Mouse (Mus musculus) ES-E14 (cell line): ENCODE data around the gene Oxsm. TPM values are rescaled to one million over a fixed set of nuclear protein-coding genes. Genes with fewer than 3 reads are reported as not detected.

Experiments used
- DNase-seq: peaks from one replicate; pipeline ENCODE4 v3.0.0-alpha.2; 2013; ENCODE audit warnings: low read depth, low spot score
- H3K27ac ChIP-seq: 2 replicates; pipeline ENCODE4 v1.5.1; 2012; ENCODE audit warnings: low read depth, mild to moderate bottlenecking, low read length, moderate library complexity, mixed read lengths; ENCODE audit not compliant: poor library complexity, insufficient read depth, severe bottlenecking
- H3K36me3 ChIP-seq: 2 replicates; pipeline ENCODE4 v1.6.1; 2012; ENCODE audit warnings: mild to moderate bottlenecking, low read length, moderate library complexity, mixed read lengths; ENCODE audit not compliant: control insufficient read depth, poor library complexity, insufficient read depth, severe bottlenecking
- H3K4me1 ChIP-seq, 2 experiments: fragments of 150-350 bp in 1 of 2; sonication (generic) in 1 of 2; 2 replicates each; pipeline ENCODE4 v1.6.1; 2012; ENCODE audit warnings: low read length in 2 of 2, mild to moderate bottlenecking in 1 of 2, mixed read lengths in 1 of 2; ENCODE audit not compliant: control insufficient read depth in 2 of 2, insufficient read depth in 2 of 2, poor library complexity in 1 of 2
- H3K4me3 ChIP-seq, 2 experiments: fragments of 150-350 bp in 1 of 2; sonication (generic) in 1 of 2; 2 replicates each; pipeline ENCODE4 v1.5.1; 2012; ENCODE audit warnings: low read length in 2 of 2, low read depth in 1 of 2, mild to moderate bottlenecking in 1 of 2, mixed read lengths in 1 of 2; ENCODE audit not compliant: insufficient read depth in 1 of 2, poor library complexity in 1 of 2, severe bottlenecking in 1 of 2
- H3K9ac ChIP-seq: 2 replicates; pipeline ENCODE4 v1.6.1; 2012; ENCODE audit warnings: low read depth, mild to moderate bottlenecking, low read length, mixed read lengths; ENCODE audit not compliant: poor library complexity, insufficient read depth, severe bottlenecking
- H3K9me3 ChIP-seq: fragments of 150-350 bp; sonication (generic); 2 replicates; pipeline ENCODE4 v1.6.1; 2012; ENCODE audit warnings: low read depth, mild to moderate bottlenecking, low read length; ENCODE audit not compliant: control insufficient read depth, insufficient read depth
- CHD2 ChIP-seq: IDR thresholded peaks from 2 replicates; pipeline ENCODE4 v1.6.1; 2014; ENCODE audit warnings: mild to moderate bottlenecking, low read depth, low read length, inconsistent platforms
- HCFC1 ChIP-seq: IDR thresholded peaks from 2 replicates; pipeline ENCODE4 v1.6.1; 2012; ENCODE audit warnings: low read length, inconsistent platforms, borderline replicate concordance; ENCODE audit not compliant: insufficient read depth
- MAFK ChIP-seq: IDR thresholded peaks from 2 replicates; pipeline ENCODE4 v1.6.1; 2014; ENCODE audit warnings: mild to moderate bottlenecking, low read depth, low read length, inconsistent platforms; ENCODE audit not compliant: insufficient read depth
- ZC3H11A ChIP-seq: IDR thresholded peaks from 2 replicates; pipeline ENCODE4 v1.6.1; 2012; ENCODE audit warnings: low read depth, mild to moderate bottlenecking, inconsistent platforms, low read length, borderline replicate concordance
- ZNF384 ChIP-seq: IDR thresholded peaks from 2 replicates; pipeline ENCODE4 v1.6.1; 2012; ENCODE audit warnings: low read depth, low read length, inconsistent platforms
- in situ Hi-C, 2 experiments: fragments of 600-800 bp; cut with MboI; formaldehyde crosslinking; loops; one replicate each; pipeline ENCODE4 v1.15.1; 2025; ENCODE audit warnings: low sequenced_read_pairs in 2 of 2, inconsistent platforms in 1 of 2; ENCODE audit not compliant: unreplicated experiment in 2 of 2
- total RNA-seq: library from RNA; depleted of rRNA; stranded (reverse); fragments of 300-350 nt; gene quantifications from 2 replicates; pipeline ENCODE4 v1.2.3, GENCODE M21; 2012

Oxsm gene
- total RNA-seq, 1 experiment: 6.7 TPM

DNA sequence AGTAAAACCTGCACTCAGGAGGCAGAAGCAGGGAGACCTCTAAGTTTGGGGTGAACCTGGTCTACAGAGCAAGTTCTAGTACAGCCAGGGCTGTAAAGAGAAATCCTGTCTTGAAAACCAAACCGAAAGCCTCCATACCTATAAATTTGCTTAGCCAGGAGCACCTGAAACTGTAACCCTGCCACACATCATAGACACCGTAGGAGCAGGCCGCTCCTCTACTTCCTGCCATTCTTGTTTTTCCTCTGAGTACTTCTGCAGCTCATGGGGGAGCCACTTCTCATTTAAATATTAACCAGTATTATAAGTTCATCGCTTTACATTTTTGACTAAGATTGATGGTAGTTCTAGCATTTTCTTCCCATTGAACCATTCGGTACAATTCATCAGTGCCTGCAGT, 17.4 kb upstream of the Oxsm start:
- DNase-seq: no peak
- in situ Hi-C loops: no loop called here
- H3K9me3 ChIP-seq: no peaks in the 10 kb centered on the region
- no peak overlapping the region for H3K27ac ChIP-seq
- no peaks in the 10 kb centered on the region for H3K4me1 ChIP-seq
- no peaks in the 10 kb centered on the region for H3K36me3 ChIP-seq
- H3K9ac ChIP-seq: no peak overlapping the region
- TF ChIP-seq ZC3H11A (no peak), MAFK (no peak)
- no peak overlapping the region for H3K4me3 ChIP-seq

DNA sequence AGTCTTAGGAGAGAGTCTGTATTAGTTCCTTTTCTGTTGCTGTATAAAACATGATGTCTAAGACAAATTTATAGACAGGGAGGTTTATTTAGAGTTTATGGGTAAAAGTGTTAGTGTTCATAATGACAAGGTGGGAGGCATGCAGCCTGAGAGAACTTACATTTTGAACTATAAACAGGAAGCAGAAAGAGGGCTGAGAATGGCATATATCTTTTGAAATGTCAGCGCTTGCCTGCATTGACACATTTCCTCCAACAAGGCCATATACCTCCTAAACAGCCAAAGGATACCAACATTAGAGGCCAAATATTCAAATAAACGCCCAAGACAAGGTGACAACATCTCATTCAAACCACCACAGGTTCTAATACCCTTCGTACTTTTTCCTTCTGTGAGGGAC, 12.3 kb upstream of the Oxsm start:
- TF ChIP-seq HCFC1: no peak
- TF ChIP-seq MAFK: no peak
- TF ChIP-seq ZNF384: no peak
- in situ Hi-C loops: no loop called here
- no peak overlapping the region for H3K9ac ChIP-seq
- no peaks in the 10 kb centered on the region for H3K36me3 ChIP-seq
- H3K4me1 ChIP-seq: no peaks in the 10 kb centered on the region
- no peak overlapping the region for H3K27ac ChIP-seq
- DNase-seq: no peak
- H3K4me3 ChIP-seq: no peak overlapping the region
- no peaks in the 10 kb centered on the region for H3K9me3 ChIP-seq

DNA sequence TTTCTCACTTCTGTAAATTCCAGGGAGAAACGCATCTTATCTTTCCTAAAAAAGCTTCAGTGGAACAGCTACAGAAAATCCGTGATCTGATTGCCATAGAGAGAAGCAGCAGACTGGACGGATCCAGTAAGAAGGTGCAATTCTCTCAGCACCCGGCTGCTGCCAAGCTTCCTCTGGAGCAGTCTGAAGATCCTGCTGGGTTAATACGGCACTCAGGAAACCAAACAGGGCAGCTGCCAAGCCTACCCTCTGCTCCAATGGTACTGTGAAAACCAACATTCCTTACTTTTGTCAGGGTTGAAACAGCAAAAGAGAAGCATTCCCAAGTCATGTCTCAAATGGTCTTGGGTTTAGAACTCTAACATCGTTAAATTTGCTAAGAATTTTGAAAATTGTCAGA, 10.9 kb upstream of the Oxsm start:
- Histone ChIP-seq H3K36me3 (no peaks in the 10 kb centered on the region), H3K4me1 (no peaks in the 10 kb centered on the region), H3K9ac (no peak overlapping the region), H3K27ac (no peak overlapping the region), H3K9me3 (no peaks in the 10 kb centered on the region), H3K4me3 (no peak overlapping the region)
- in situ Hi-C loops: no loop called here
- DNase-seq: no peak
- TF ChIP-seq ZNF384: no peak
- no peak for TF ChIP-seq ZC3H11A
- no peak for TF ChIP-seq CHD2
- TF ChIP-seq HCFC1: no peak
- TF ChIP-seq MAFK: no peak

DNA sequence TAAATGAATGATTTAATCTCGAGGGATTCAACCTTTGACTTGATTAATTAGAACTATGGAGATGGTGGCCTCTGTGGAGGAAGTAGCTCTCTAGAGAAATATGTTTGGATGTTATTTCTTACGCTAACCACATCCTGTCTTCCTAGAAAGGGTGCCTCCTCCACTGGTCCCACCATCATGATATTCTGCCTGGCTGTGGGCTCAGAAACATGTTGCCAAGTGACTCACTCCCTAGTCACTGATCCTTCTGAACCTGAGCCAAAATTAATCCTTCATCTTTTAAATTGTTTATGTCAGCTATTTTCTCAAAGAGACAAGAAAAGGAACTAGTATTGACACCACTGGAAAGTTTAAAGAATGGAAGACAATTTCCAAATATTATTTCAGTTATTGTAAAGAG, 6.6 kb upstream of the Oxsm start:
- DNase-seq: no peak
- no peaks in the 10 kb centered on the region for H3K9me3 ChIP-seq
- in situ Hi-C loops: no loop called here
- no peaks in the 10 kb centered on the region for H3K4me1 ChIP-seq
- no peak overlapping the region for H3K9ac ChIP-seq
- H3K36me3 ChIP-seq: no peaks in the 10 kb centered on the region
- TF ChIP-seq HCFC1 (no peak), ZC3H11A (no peak), CHD2 (no peak), MAFK (no peak), ZNF384 (no peak)
- H3K27ac ChIP-seq: no peak overlapping the region
- no peak overlapping the region for H3K4me3 ChIP-seq

DNA sequence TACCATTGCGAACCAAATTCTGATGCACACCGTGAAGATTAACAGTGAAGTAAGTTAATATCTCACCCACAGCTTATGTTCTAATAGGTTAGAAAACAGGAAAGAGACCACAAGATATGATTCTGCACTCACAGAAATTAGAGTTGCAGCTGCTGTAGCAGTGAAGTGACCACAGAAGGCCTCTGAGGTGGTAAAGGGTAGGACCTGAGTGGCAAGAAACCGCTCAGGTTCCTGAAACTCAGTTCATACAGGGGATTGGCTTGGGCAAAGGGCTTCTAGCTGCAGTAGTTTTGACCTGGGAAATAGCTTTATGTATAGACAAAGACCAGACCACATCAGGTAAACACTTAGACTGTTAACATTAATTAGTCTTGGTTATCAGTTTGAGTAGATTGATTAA, 6.1 kb upstream of the Oxsm start:
- Histone ChIP-seq H3K9me3 (no peaks in the 10 kb centered on the region), H3K4me1 (no peaks in the 10 kb centered on the region), H3K36me3 (no peaks in the 10 kb centered on the region), H3K4me3 (no peak overlapping the region), H3K27ac (no peak overlapping the region), H3K9ac (no peak overlapping the region)
- in situ Hi-C loops: no loop called here
- no peak for DNase-seq
- TF ChIP-seq CHD2: no peak
- no peak for TF ChIP-seq ZC3H11A
- TF ChIP-seq MAFK: no peak
- no peak for TF ChIP-seq HCFC1
- no peak for TF ChIP-seq ZNF384
